Mouse (Mus musculus) intestine, embryonic 16.5 days (tissue): ENCODE measurements around the gene Irs3. TPM values are rescaled to one million over a fixed set of nuclear protein-coding genes. Genes with fewer than 3 reads are reported as not detected.
"Not testable (repeated sequence)": the region's sequence is repeated elsewhere in the genome, so short reads cannot be mapped to it uniquely, and the experiment has no call there.

Experiments used
- ATAC-seq: fragments of 200-750 bp; cut with Nextera tagmentation; 2 replicates; pipeline ENCODE4 v1.8.0; 2017; ENCODE audit warnings: moderate TSS enrichment, moderate library complexity
- H3K27ac ChIP-seq: fragments of 300-500 bp; sonication (generic); 2 replicates; pipeline ENCODE4 v1.5.1; 2014; ENCODE audit warnings: mild to moderate bottlenecking, low read length
- H3K27me3 ChIP-seq: fragments of 300-500 bp; sonication (generic); replicated peaks from 2 replicates; pipeline ENCODE4 v1.6.1; 2014; ENCODE audit warnings: low read length, control low read depth, mixed read lengths; ENCODE audit not compliant: control insufficient read depth, insufficient read depth
- H3K36me3 ChIP-seq: fragments of 300-500 bp; sonication (generic); 2 replicates; pipeline ENCODE4 v1.6.1; 2014; ENCODE audit warnings: low read length, control low read depth; ENCODE audit not compliant: control insufficient read depth, insufficient read depth
- H3K4me1 ChIP-seq: fragments of 300-500 bp; sonication (generic); 2 replicates; pipeline ENCODE4 v1.6.1; 2014; ENCODE audit warnings: low read length, control low read depth, mixed read lengths; ENCODE audit not compliant: control insufficient read depth, insufficient read depth
- H3K4me2 ChIP-seq: fragments of 300-500 bp; sonication (generic); 2 replicates; pipeline ENCODE4 v1.6.1; 2014; ENCODE audit warnings: low read depth, low read length, control low read depth
- H3K4me3 ChIP-seq: fragments of 300-500 bp; sonication (generic); 2 replicates; pipeline ENCODE4 v1.5.1; 2014; ENCODE audit warnings: mild to moderate bottlenecking, low read length
- H3K9ac ChIP-seq: fragments of 300-500 bp; sonication (generic); 2 replicates; pipeline ENCODE4 v1.6.1; 2014; ENCODE audit warnings: low read depth, low read length
- H3K9me3 ChIP-seq: fragments of 300-500 bp; sonication (generic); 2 replicates; pipeline ENCODE4 v1.6.1; 2016; ENCODE audit warnings: low read length, control low read depth; ENCODE audit not compliant: control insufficient read depth
- WGBS: fragments of 180-500 bp; shearing (Covaris S2); extraction: QIAGEN DNeasy Blood & Tissue Kit; methylation state at CpG from one replicate; pipeline ENCODE4 v1.1.7; 2014; 5-methylcytosine and 5-hydroxymethylcytosine counted together
- polyA plus RNA-seq: library from polyadenylated mRNA; unstranded; fragments of >200 nt; fragmentation: Nextera tagmentation; extraction: Ambion mirVana; gene quantifications from 2 replicates; pipeline ENCODE4 v1.2.1, GENCODE M21; 2015

The Irs3 gene
- polyA plus RNA-seq, 1 experiment from 2014 or later = 0.27 TPM

DNA sequence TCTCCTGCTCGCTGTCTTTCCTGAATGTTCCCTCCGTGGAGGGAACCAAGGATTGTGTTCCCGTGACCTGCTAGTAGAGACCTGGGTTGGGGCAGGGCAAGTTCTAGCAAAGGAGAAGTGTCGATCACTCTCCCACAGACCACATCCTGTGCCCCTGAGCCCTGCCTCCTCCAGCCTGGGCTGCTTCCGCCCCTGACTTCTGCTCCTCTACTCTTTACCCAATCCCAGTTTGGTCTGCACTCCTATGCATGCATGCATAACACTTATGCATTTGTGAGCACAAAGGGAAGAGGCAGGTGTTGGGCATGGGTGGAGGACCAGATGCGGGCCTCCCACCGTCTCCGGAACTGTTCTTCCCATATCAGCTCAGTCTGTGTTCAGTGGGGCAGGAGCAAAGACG is 14.3 kb downstream of the Irs3 start:
- Histone ChIP-seq H3K36me3 (peaks cover 15% of the 10 kb centered on the region), H3K9me3 (no peaks in the 10 kb centered on the region), H3K4me2 (peak overlapping the region; percentile 84), H3K4me1 (peaks cover 48% of the 10 kb centered on the region), H3K9ac (peak overlapping the region; percentile 91), H3K4me3 (peak overlapping the region; percentile 86), H3K27me3 (no peaks in the 10 kb centered on the region), H3K27ac (peak overlapping the region; percentile 99)
- ATAC-seq = no peak
- 61% methylated on average over 9 of the region's 9 CpGs for WGBS

DNA sequence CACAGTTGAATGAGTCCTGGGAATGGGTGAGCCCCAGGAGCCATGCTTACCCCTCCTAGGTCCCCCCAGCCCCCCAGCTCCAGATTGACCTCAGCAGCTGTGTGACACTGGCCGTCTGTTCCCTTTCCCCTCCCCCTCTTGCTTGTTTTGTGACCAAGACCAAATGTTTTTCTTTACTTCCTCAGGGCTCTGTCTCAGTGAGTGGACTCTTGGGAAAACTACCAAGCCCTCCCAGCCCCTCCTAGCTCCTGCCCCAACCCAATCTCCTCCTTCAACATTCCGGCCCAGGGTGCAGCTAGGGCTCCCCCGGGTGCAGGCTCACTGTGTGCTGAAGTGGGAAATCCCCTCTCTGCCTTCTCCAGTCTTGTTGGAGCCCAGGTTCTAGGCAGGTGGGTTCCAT is 14.9 kb downstream of the Irs3 start:
- peaks cover 45% of the 10 kb centered on the region for H3K4me1 ChIP-seq
- peak overlapping the region; percentile 99 for H3K27ac ChIP-seq
- H3K9me3 ChIP-seq = no peaks in the 10 kb centered on the region
- ATAC-seq = no peak
- H3K36me3 ChIP-seq = peaks cover 9% of the 10 kb centered on the region
- 19% methylated on average over 3 of the region's 3 CpGs for WGBS
- no peaks in the 10 kb centered on the region for H3K27me3 ChIP-seq
- peak overlapping the region; percentile 91 for H3K9ac ChIP-seq
- H3K4me2 ChIP-seq = peak overlapping the region; percentile 84
- H3K4me3 ChIP-seq = peak overlapping the region; percentile 86

DNA sequence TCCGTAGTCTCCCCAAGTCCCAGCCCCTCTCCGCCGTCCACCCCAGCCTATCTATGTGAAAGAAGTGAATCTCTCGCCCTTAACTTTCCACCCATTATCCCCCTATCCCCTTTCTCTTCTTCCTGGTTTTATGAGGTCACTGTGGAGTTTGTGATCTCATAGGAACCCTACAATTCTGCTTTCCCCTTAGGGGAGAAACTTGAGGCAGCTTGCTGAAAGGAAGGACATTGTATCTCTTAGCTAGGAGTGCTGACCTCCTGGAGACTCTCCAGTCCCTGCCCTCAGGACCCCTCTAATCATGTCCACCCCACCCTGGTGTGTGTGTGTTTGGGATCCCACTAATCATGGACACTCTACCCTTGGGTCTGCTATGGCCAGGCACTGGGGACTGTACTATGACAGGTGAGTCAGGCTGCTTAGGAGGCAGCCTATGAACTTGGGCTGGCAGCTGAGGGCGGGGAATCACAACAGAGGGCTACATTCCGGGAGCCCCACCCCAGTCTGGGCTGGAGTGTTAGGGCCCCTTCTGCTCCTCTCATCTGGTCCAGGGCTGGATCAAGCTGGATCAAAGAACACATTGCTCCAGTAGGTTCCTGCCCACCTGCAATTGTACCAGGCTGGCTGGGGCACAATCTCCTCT is 15.5 kb downstream of the Irs3 start:
- Histone ChIP-seq H3K9me3 (no peaks in the 10 kb centered on the region), H3K9ac (peak overlapping the region; percentile 91), H3K36me3 (peaks cover 6% of the 10 kb centered on the region; the same call in 1 of the 2 replicates), H3K4me1 (peaks cover 40% of the 10 kb centered on the region), H3K4me2 (peak overlapping the region; percentile 84), H3K4me3 (peak overlapping the region; percentile 86), H3K27me3 (no peaks in the 10 kb centered on the region), H3K27ac (peak overlapping the region; percentile 99)
- ATAC-seq = peak; percentile 57
- WGBS = 13% methylated on average over 6 of the region's 6 CpGs

DNA sequence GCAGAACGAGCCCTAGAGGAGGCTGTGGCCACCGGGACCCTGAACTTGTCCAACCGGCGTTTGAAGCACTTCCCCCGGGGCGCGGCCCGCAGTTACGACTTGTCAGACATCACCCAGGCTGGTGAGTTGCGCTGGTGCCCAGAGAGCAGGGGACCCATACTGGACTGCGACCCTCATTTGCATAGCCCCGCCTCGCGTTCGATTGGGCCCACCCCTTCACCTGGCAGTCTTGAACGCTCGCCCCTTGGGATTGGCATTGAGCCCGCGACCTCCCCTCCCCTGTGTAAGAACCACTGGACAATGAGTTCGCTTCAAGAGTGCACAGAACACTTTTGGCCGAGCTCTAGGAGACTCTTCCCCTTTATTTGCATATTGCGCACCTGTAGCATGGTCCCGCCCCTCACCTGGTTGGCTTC is 16.2 kb downstream of the Irs3 start:
- Histone ChIP-seq H3K4me3 (peak overlapping the region; percentile 86), H3K4me1 (peaks cover 47% of the 10 kb centered on the region), H3K27me3 (no peaks in the 10 kb centered on the region), H3K36me3 (peaks cover 6% of the 10 kb centered on the region; the same call in 1 of the 2 replicates), H3K4me2 (peak overlapping the region; percentile 84), H3K9me3 (no peaks in the 10 kb centered on the region), H3K27ac (peak overlapping the region; percentile 99), H3K9ac (peak overlapping the region; percentile 91)
- under 1% methylated on average over 23 of the region's 23 CpGs for WGBS
- ATAC-seq = peak; percentile 57

DNA sequence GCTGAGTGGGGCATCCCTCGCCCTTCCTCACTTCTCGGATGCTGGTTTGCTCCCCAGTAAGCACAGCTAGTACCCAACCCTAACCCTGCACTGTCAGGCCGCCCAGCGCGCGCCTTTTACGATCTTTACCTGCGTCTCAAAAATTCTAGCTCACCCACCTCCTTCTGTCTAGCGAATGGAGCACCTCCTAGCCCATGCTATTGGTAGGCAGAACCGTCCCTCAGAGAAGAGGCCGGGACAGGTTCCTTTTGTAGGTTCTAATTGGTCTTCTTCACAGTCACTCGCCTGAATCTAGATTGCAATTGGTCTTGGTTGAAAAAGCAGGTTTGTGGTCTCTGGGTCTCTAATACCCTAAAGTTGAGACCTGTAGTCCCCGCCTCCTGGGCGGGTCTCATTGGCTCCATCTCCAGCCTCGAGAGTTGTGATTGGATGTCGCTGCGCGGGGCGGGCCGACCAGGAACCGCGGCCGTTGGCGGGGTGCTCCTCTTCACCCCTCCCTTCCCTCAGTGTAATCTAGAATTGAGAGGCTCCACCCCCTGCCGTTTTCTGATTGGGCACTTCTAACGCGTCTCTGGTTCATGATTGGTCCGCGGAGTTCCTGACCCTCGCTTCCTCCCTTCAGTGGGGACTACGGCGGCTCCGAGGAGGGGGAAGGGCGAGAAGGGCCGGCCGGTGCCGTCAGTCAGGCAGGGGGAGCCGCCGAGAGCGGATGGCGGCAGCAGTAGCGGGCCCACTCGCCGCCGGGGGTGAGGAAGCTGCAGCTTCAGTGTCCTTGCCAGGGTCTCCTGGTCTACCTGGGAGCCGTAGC is 16.8 kb downstream of the Irs3 start, which contains the start of the genes Fbxo24, Lrch4 and Gm20605:
Gene Fbxo24, minus strand, starts transcription at position 505 of the 808 bp plus-strand sequence.
Gene Lrch4, plus strand, starts transcription at position 624 of the 808 bp plus-strand sequence.
Gene Gm20605, plus strand, starts transcription at position 678 of the 808 bp plus-strand sequence.
- Histone ChIP-seq H3K4me2 (peak within 1 kb of the TSS; percentile 84), H3K4me3 (peak within 1 kb of the TSS; percentile 86), H3K36me3 (peaks cover 1% of the 10 kb centered on the region; the same call in 1 of the 2 replicates), H3K4me1 (peaks cover 44% of the 10 kb centered on the region), H3K27me3 (no peaks in the 10 kb centered on the region), H3K27ac (peak within 1 kb of the TSS; percentile 99), H3K9me3 (no peaks in the 10 kb centered on the region), H3K9ac (peak within 1 kb of the TSS; percentile 91)
- WGBS = under 1% methylated on average over 46 of the region's 46 CpGs
- peak; percentile 94 for ATAC-seq

DNA sequence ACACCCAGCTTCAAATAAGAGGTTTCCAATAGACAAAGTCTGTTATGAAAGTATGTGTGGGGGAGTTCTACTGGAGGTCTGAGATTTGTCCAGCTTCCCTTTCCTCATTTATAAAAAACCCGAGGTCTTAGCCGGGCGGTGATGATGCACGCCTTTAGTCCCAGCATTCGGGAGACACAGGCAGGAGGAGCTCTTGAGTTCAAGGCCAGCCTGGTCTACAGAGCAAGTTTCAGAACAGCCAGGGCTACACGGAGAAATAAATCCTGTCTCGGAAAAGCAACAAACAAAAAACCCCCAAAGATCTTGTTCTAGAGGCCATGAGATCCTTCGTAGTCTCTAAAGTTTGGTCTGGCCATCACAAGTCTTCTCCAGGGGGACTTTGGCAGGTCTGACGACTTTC is 17.5 kb downstream of the Irs3 start:
- 2% methylated on average over 9 of the region's 9 CpGs for WGBS
- H3K9me3 ChIP-seq = no peaks in the 10 kb centered on the region

DNA sequence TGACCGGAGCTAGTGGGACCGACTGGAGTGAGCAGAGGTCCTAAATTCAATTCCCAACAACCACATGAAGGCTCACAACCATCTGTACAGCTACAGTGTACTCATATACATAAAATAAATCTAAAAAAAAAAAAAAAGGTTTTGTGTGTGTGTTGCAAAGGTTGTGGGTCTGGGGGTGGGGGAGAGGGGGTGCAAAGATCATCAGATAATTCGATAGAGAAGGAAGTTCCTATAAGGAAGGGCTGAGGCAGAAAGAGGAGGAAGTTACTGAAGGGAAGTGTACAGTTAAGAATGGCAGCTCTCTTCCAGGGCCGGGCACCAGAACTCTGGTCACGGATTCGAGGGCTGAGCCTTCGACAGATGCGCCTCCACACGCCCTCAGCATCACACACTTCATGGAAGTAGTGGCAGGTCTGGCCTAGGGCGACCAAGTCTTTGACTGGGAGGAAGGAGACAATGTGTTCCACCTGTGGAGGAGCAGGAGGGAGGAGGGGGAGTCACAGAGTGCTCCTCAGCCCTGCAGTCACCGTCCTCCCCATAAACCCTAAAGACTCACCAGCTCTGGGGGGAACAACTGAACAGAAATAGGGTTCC is 21.5 kb downstream of the Irs3 start:
- H3K4me2 ChIP-seq = no peak overlapping the region
- H3K9ac ChIP-seq = no peak overlapping the region
- no peak for ATAC-seq
- no peaks in the 10 kb centered on the region for H3K36me3 ChIP-seq
- peaks cover 14% of the 10 kb centered on the region for H3K4me1 ChIP-seq
- H3K27me3 ChIP-seq = no peaks in the 10 kb centered on the region
- H3K27ac ChIP-seq = no peak overlapping the region
- no peak overlapping the region for H3K4me3 ChIP-seq
- no peaks in the 10 kb centered on the region for H3K9me3 ChIP-seq
- WGBS = 80% methylated on average over 11 of the region's 11 CpGs

More for the DNA sequence above, 17.5 kb downstream of the Irs3 start:
- Histone ChIP-seq H3K36me3 (no peaks in the 10 kb centered on the region), H3K4me3 (peak overlapping the region; percentile 67), H3K9ac (peak overlapping the region; percentile 83), H3K4me1 (peaks cover 43% of the 10 kb centered on the region), H3K4me2 (peak overlapping the region; percentile 84), H3K27ac (peak overlapping the region; percentile 94), H3K27me3 (no peaks in the 10 kb centered on the region)
- no peak for ATAC-seq

DNA sequence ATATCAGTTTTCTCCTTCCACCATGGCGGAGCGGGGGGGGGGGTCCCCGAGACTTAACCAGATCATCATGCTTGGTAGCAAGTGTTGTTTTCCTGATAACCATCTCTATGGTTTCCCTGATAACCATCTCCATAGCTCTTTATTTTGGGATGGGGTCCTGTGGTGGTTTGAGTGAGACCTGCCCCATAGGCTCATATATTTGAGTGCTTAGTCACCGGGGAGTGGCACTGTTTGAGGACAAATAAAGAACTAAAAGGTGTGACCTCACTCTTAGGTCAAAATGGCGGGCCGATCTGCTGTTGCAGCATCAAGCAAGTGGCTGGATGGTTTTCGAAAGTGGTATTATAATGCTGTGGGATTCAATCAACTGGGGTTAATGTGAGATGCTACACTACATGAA is 30.2 kb downstream of the Irs3 start:
- 80% methylated on average over 7 of the region's 7 CpGs for WGBS
- H3K9ac ChIP-seq = no peak overlapping the region
- no peak overlapping the region for H3K4me2 ChIP-seq
- no peak for ATAC-seq
- no peak overlapping the region for H3K27ac ChIP-seq
- no peaks in the 10 kb centered on the region for H3K9me3 ChIP-seq
- H3K27me3 ChIP-seq = no peaks in the 10 kb centered on the region
- no peaks in the 10 kb centered on the region for H3K36me3 ChIP-seq
- no peak overlapping the region for H3K4me3 ChIP-seq
- peaks cover 24% of the 10 kb centered on the region for H3K4me1 ChIP-seq

DNA sequence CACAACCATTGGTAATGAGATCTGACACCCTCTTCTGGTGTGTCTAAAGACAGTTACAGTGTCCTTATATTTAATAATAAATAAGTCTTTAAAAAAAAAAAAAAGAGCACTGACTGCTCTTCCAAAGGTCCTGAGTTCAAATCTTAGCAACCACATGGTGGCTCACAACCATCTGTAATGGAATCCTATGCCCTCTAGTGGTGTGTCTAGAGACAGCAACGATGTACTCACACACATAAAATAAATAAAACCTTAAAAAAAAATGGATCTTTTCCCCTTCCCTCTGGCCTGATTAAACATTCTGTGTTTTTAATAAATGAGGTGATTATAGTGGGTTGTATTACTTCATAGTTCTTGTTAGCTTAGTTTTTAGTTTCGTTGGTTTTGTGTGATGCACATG is 30.6 kb downstream of the Irs3 start:
- peaks cover 28% of the 10 kb centered on the region for H3K4me1 ChIP-seq
- not testable (repeated sequence) for ATAC-seq, H3K36me3 ChIP-seq, H3K9me3 ChIP-seq, H3K9ac ChIP-seq, H3K27ac ChIP-seq, H3K4me3 ChIP-seq, H3K27me3 ChIP-seq, H3K4me2 ChIP-seq
- 85% methylated on average over 2 of the region's 2 CpGs for WGBS
